Mouse (Mus musculus): Measurements from ENCODE around the gene Stpg2. TPM values are rescaled to one million over a fixed set of nuclear protein-coding genes. Genes with fewer than 3 reads are reported as not detected.

Gene Stpg2
- total and polyA plus RNA-seq, 3 experiments: not detected

GRCm38 (mm10) chr3:139578496-139578895 is 373.0 kb downstream of the Stpg2 start:
- H3K4me2 ChIP-seq (ENCODE audit: insufficient read depth, low read depth, poor library complexity, severe bottlenecking): no peak overlapping the region
- H3K27ac ChIP-seq (ENCODE audit: insufficient read depth, low read depth): no peak overlapping the region
- dilution Hi-C loops (cut with MboI; ENCODE audit: extremely low pct_ligation_motif_present, extremely low pct_unique_long_range_greater_than_20kb, low sequenced_read_pairs): no loop called here
- no peak overlapping the region for H3K9ac ChIP-seq (ENCODE audit: insufficient read depth, low read depth)
- no peaks in the 10 kb centered on the region for H3K79me2 ChIP-seq (replicated peaks; ENCODE audit: control insufficient read depth, extremely low read depth, insufficient read depth, poor library complexity, severe bottlenecking)
- TF ChIP-seq CHD1 (IDR thresholded peaks at IDR 0.05; ENCODE audit: low read depth, low read length): no peak
- TF ChIP-seq TCF12 (IDR thresholded peaks at IDR 0.05; ENCODE audit: low read depth, low read length): no peak
- no peak for TF ChIP-seq JUN (IDR thresholded peaks at IDR 0.05; ENCODE audit: insufficient read depth, low read depth, low read length)
- TF ChIP-seq ZKSCAN1 (IDR thresholded peaks at IDR 0.05; ENCODE audit: borderline replicate concordance, low read depth, low read length): no peak
- TF ChIP-seq ZC3H11A (IDR thresholded peaks at IDR 0.05; ENCODE audit: low read depth, low read length): no peak
- DNase-seq (ENCODE audit: extremely low read depth): no peak
- H3K4me1 ChIP-seq (ENCODE audit: control insufficient read depth in 1 of 2, insufficient read depth in 2 of 2): no peaks in the 10 kb centered on the region
- H3K36me3 ChIP-seq (replicated peaks in 1 of 2; ENCODE audit: control insufficient read depth in 1 of 2, insufficient read depth in 1 of 2, low read length in 1 of 2): no peaks in the 10 kb centered on the region
- H3K4me3 ChIP-seq (replicated peaks in 1 of 3; ENCODE audit: low read depth in 2 of 3, low read length in 2 of 3, poor library complexity in 1 of 3): no peak overlapping the region
- no peaks in the 10 kb centered on the region for H3K27me3 ChIP-seq (replicated peaks)
- H3K9me3 ChIP-seq (replicated peaks; ENCODE audit: low read length): no peaks in the 10 kb centered on the region
- in situ Hi-C loops (cut with MboI; ENCODE audit: low pct_ligation_motif_present, low pct_unique_long_range_greater_than_20kb, low sequenced_read_pairs): no loop called here

GRCm38 (mm10) chr3:139581298-139581697 is 375.8 kb downstream of the Stpg2 start:
- Histone ChIP-seq H3K4me3 (replicated peaks in 1 of 3; ENCODE audit: low read depth in 2 of 3, low read length in 2 of 3, poor library complexity in 1 of 3) (no peak overlapping the region), H3K9me3 (replicated peaks; ENCODE audit: low read length) (no peaks in the 10 kb centered on the region), H3K9ac (ENCODE audit: insufficient read depth, low read depth) (no peak overlapping the region), H3K36me3 (replicated peaks in 1 of 2; ENCODE audit: control insufficient read depth in 1 of 2, insufficient read depth in 1 of 2, low read length in 1 of 2) (no peaks in the 10 kb centered on the region), H3K27ac (ENCODE audit: insufficient read depth, low read depth) (no peak overlapping the region), H3K27me3 (replicated peaks) (no peaks in the 10 kb centered on the region), H3K4me2 (ENCODE audit: insufficient read depth, low read depth, poor library complexity, severe bottlenecking) (no peak overlapping the region), H3K79me2 (replicated peaks; ENCODE audit: control insufficient read depth, extremely low read depth, insufficient read depth, poor library complexity, severe bottlenecking) (no peaks in the 10 kb centered on the region), H3K4me1 (ENCODE audit: control insufficient read depth in 1 of 2, insufficient read depth in 2 of 2) (no peaks in the 10 kb centered on the region)
- DNase-seq (ENCODE audit: extremely low read depth): no peak
- in situ Hi-C loops (cut with MboI; ENCODE audit: low pct_ligation_motif_present, low pct_unique_long_range_greater_than_20kb, low sequenced_read_pairs): no loop called here
- dilution Hi-C loops (cut with MboI; ENCODE audit: extremely low pct_ligation_motif_present, extremely low pct_unique_long_range_greater_than_20kb, low sequenced_read_pairs): no loop called here
- TF ChIP-seq MYC (IDR thresholded peaks at IDR 0.05; ENCODE audit: low read depth, low read length) (no peak), PAX5 (IDR thresholded peaks at IDR 0.05; ENCODE audit: low read length) (no peak), ZNF384 (IDR thresholded peaks at IDR 0.05; ENCODE audit: low read depth, low read length) (no peak), POLR2A (IDR thresholded peaks at IDR 0.05; ENCODE audit: low read depth, low read length) (no peak), ZKSCAN1 (IDR thresholded peaks at IDR 0.05; ENCODE audit: borderline replicate concordance, low read depth, low read length) (no peak), CTCF (conservative IDR thresholded peaks at IDR 0.05 in 1 of 2, IDR thresholded peaks at IDR 0.05 in 1 of 2; ENCODE audit: low read depth in 2 of 2, low read length in 2 of 2) (no peak), USF2 (conservative IDR thresholded peaks at IDR 0.05; ENCODE audit: low read depth, low read length) (no peak), BHLHE40 (IDR thresholded peaks at IDR 0.05; ENCODE audit: low read depth, low read length) (no peak), TBP (conservative IDR thresholded peaks at IDR 0.05; ENCODE audit: low read depth, low read length) (no peak), RCOR1 (conservative IDR thresholded peaks at IDR 0.05; ENCODE audit: low read depth, low read length) (no peak), EP300 (IDR thresholded peaks at IDR 0.05; ENCODE audit: low read length) (no peak), ELF1 (IDR thresholded peaks at IDR 0.05; ENCODE audit: low read depth, low read length) (no peak), UBTF (IDR thresholded peaks at IDR 0.05; ENCODE audit: low read depth, low read length) (no peak), MAX (IDR thresholded peaks at IDR 0.05; ENCODE audit: low read length) (no peak), NRF1 (IDR thresholded peaks at IDR 0.05; ENCODE audit: low read depth, low read length) (no peak), MXI1 (IDR thresholded peaks at IDR 0.05; ENCODE audit: low read depth, low read length) (no peak), MAFK (IDR thresholded peaks at IDR 0.05; ENCODE audit: insufficient replicate concordance, low read length) (no peak), SIN3A (IDR thresholded peaks at IDR 0.05; ENCODE audit: low read length) (no peak), POLR2AphosphoS2 (IDR thresholded peaks at IDR 0.05; ENCODE audit: low read depth, low read length) (no peak), HCFC1 (IDR thresholded peaks at IDR 0.05; ENCODE audit: low read depth, low read length) (no peak)
